8 mouse cellular contexts compared by ENCODE assay signal in the genomic region with DNA sequence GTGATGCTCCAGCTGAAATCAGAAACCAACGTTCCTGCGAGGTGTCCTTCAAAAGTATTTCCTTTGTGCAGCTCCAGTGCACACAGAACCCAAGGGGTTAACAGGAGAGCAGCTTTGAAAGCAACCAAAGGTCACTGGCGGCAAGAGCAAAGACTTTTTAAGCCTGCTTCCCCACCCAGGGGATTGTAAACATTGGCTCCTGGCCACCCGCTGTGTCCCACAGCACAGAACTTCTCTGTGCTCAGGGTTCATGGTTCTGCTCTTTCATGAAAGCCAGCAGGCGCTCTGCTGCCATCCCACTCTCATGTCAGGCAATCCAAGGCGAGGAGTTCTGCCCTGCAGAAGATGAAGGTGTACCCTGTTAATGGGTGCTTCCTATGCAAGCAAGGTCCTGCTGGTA.
DNase-seq lines count a peak whose midpoint lies in the region; ATAC-seq and TF ChIP-seq lines count a peak whose summit lies in the region.
"Not testable (repeated sequence)": the region's sequence is repeated elsewhere in the genome, so short reads cannot be mapped to it uniquely, and the experiment has no call there.

No protein-coding gene starts in this region.

- peak overlapping the region; percentile 36 for H3K27ac ChIP-seq in forebrain, embryonic 12.5 days
- 0 out of 2 replicates have a peak overlapping the region, but pooled peaks have one; percentile 1 for H3K27ac ChIP-seq in intestine, embryonic 15.5 days
- H3K27ac ChIP-seq in kidney, postnatal 0 days; liver, embryonic 13.5 days; neural tube, embryonic 11.5 days (ENCODE audit: low read depth, low read length): not testable (repeated sequence)

- H3K4me2 ChIP-seq in forebrain, embryonic 12.5 days; intestine, embryonic 15.5 days (replicated peaks); kidney, postnatal 0 days (ENCODE audit: low read length); liver, embryonic 13.5 days; neural tube, embryonic 11.5 days (ENCODE audit: low read depth): not testable (repeated sequence)

- not testable (repeated sequence) for H3K27me3 ChIP-seq in forebrain, embryonic 12.5 days; intestine, embryonic 15.5 days (replicated peaks); kidney, postnatal 0 days (ENCODE audit: insufficient read depth, low read length); liver, embryonic 13.5 days; neural tube, embryonic 11.5 days (ENCODE audit: control insufficient read depth, insufficient read depth, low read length)

- not testable (repeated sequence) for H3K36me3 ChIP-seq in forebrain, embryonic 12.5 days (replicated peaks); intestine, embryonic 15.5 days; kidney, postnatal 0 days (ENCODE audit: insufficient read depth, low read length); liver, embryonic 13.5 days; neural tube, embryonic 11.5 days (ENCODE audit: control insufficient read depth, insufficient read depth, low read length)

- not testable (repeated sequence) for H3K4me3 ChIP-seq in forebrain, embryonic 12.5 days (replicated peaks); intestine, embryonic 15.5 days (replicated peaks); kidney, postnatal 0 days (replicated peaks; ENCODE audit: low read depth, low read length); liver, embryonic 13.5 days (replicated peaks); neural tube, embryonic 11.5 days (ENCODE audit: low read depth, low read length)

- peak; percentile 3; the same call in 1 of the 2 replicates for TF ChIP-seq CTCF in kidney, postnatal 0 days (IDR thresholded peaks at IDR 0.05; ENCODE audit: low read depth)

- peaks cover 10% of the 10 kb centered on the region for H3K4me1 ChIP-seq in forebrain, embryonic 12.5 days
- not testable (repeated sequence) for H3K4me1 ChIP-seq in intestine, embryonic 15.5 days (replicated peaks); kidney, postnatal 0 days (replicated peaks; ENCODE audit: insufficient read depth, low read length); liver, embryonic 13.5 days (replicated peaks); neural tube, embryonic 11.5 days (ENCODE audit: control insufficient read depth, insufficient read depth, low read length)

- ATAC-seq in forebrain, embryonic 12.5 days (ENCODE audit: low FRiP score); kidney, postnatal 0 days (replicated peaks; ENCODE audit: low FRiP score, low read depth); neural tube, embryonic 11.5 days (ENCODE audit: insufficient read depth, low FRiP score, low TSS enrichment): not testable (repeated sequence)
- peak; percentile 94 for ATAC-seq in intestine, embryonic 15.5 days
- peak; percentile 47 for ATAC-seq in liver, embryonic 13.5 days (ENCODE audit: low read depth)

- DNase-seq in ES-CJ7 (ENCODE audit: low read depth, low spot score): peak; percentile 77
- peak; percentile 8 for DNase-seq in brain, adult 2 months (ENCODE audit: low read depth, low spot score)
- not testable (repeated sequence) for DNase-seq in kidney, postnatal 0 days (ENCODE audit: low spot score); liver, embryonic 13.5 days
- peak; percentile 37 for DNase-seq in mesoderm, embryonic 11.5 days (ENCODE audit: low read depth, low spot score)
- peak; percentile 19 for DNase-seq in neural tube, embryonic 11.5 days (ENCODE audit: low spot score)

- H3K9ac ChIP-seq in forebrain, embryonic 12.5 days; intestine, embryonic 15.5 days; kidney, postnatal 0 days (ENCODE audit: low read depth, low read length); liver, embryonic 13.5 days; neural tube, embryonic 11.5 days (ENCODE audit: low read length): not testable (repeated sequence)

- WGBS in forebrain, embryonic 12.5 days: 2% methylated on average over 6 of the region's 6 CpGs
- 5% methylated on average over 6 of the region's 6 CpGs for WGBS in intestine, embryonic 15.5 days
- WGBS in kidney, postnatal 0 days: 5% methylated on average over 6 of the region's 6 CpGs
- 53% methylated on average over 6 of the region's 6 CpGs for WGBS in liver, embryonic 13.5 days (ENCODE audit: insufficient replicate concordance)
- under 1% methylated on average over 6 of the region's 6 CpGs for WGBS in neural tube, embryonic 11.5 days

- not testable (repeated sequence) for H3K9me3 ChIP-seq in forebrain, embryonic 12.5 days; intestine, embryonic 15.5 days; kidney, postnatal 0 days (replicated peaks; ENCODE audit: low read length); liver, embryonic 13.5 days (replicated peaks); neural tube, embryonic 11.5 days (ENCODE audit: control insufficient read depth, low read length)
